Mouse (Mus musculus) spleen, adult 2 months (tissue): ENCODE data around the gene Slc47a1. TPM values are rescaled to one million over a fixed set of nuclear protein-coding genes. Genes with fewer than 3 reads are reported as not detected.
"Not testable (repeated sequence)": the region's sequence is repeated elsewhere in the genome, so short reads cannot be mapped to it uniquely, and the experiment has no call there.

Source experiments
- DNase-seq, 2 experiments: peaks; one replicate each; pipeline versions ENCODE4 v3.0.0 to v3.0.0-alpha.2; 2012 to 2021; ENCODE audit warnings: low spot score in 2 of 2, low read depth in 1 of 2
- H3K27ac ChIP-seq: fragments of 200-500 bp; 2 replicates; pipeline ENCODE4 v1.5.1; 2012; ENCODE audit warnings: low read length, inconsistent platforms; ENCODE audit not compliant: insufficient read depth
- H3K27me3 ChIP-seq: fragments of 200-500 bp; 2 replicates; pipeline ENCODE4 v1.6.1; 2012; ENCODE audit warnings: mild to moderate bottlenecking, moderate library complexity, low read length, inconsistent platforms; ENCODE audit not compliant: control insufficient read depth, insufficient read depth
- H3K36me3 ChIP-seq: fragments of 200-500 bp; 2 replicates; pipeline ENCODE4 v1.6.1; 2012; ENCODE audit warnings: mild to moderate bottlenecking, low read length, inconsistent platforms; ENCODE audit not compliant: control insufficient read depth, insufficient read depth
- H3K4me1 ChIP-seq: fragments of 200-500 bp; 2 replicates; pipeline ENCODE4 v1.6.1; 2011; ENCODE audit warnings: inconsistent platforms; ENCODE audit not compliant: control insufficient read depth, insufficient read depth, insufficient read length
- H3K4me3 ChIP-seq: fragments of 200-500 bp; 2 replicates; pipeline ENCODE4 v1.5.1; 2011; ENCODE audit warnings: mild to moderate bottlenecking, inconsistent platforms; ENCODE audit not compliant: insufficient read depth, insufficient read length; ENCODE audit errors: extremely low read depth
- CTCF ChIP-seq: fragments of 200-500 bp; IDR thresholded peaks from 2 replicates; pipeline ENCODE4 v1.5.1; 2011; ENCODE audit warnings: mild to moderate bottlenecking, inconsistent platforms; ENCODE audit not compliant: insufficient read depth, insufficient read length, insufficient replicate concordance; ENCODE audit errors: extremely low read depth
- POLR2A ChIP-seq: fragments of 200-500 bp; IDR thresholded peaks from 2 replicates; pipeline ENCODE4 v1.6.1; 2011; ENCODE audit warnings: low read depth, low read length, inconsistent platforms
- WGBS: fragments of 180-500 bp; shearing (Covaris S2); methylation state at CpG from one replicate; pipeline ENCODE4 v1.1.7; 2018; 5-methylcytosine and 5-hydroxymethylcytosine counted together
- polyA plus RNA-seq: library from polyadenylated mRNA; depleted of rRNA; stranded (reverse); fragments of >200 nt; gene quantifications from 2 replicates; pipeline ENCODE4 v1.2.3, GENCODE M21; 2012; rRNA removed

The Slc47a1 gene
- 0.09 TPM in 1 of 2 replicates, not detected in the other for polyA plus RNA-seq

DNA sequence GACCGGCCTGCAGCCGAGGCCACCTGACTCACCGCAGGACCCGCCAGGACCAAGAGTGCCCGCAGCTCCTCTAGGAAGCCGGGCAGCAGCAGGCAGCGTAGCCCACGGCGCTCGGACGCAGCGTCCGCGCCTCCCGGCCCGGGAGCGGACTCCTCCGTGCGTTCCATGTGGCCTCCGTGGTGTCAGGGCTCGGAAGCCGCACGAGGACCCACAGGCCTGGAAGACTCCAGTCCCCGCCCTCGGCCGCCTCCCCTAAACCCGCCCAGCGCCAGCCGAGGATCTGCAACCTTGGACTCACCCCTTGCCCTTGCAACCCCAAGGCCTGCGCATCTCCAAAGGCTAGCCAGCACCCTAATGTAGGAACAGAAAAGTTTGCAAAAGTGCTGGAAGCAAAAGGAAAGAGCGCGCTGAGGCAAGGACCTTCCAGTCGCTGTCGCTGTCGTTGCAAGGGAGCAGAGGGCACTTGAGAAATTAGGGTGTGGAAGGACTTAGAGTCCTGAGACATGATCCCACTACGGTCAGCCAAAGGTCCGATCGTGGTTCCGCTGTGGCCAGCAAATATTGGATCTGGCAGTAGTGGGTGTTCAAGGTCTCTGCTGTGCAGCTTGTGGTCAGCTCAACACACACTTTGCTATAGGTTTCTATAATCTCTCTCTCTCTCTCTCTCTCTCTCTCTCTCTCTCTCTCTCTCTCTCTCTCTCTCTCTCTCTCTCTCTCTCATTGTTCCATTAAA, at the start of gene Slc47a1:
Gene Slc47a1, minus strand, starts transcription at position 465 of the 733 bp plus-strand sequence.
- TF ChIP-seq CTCF (no peak), POLR2A (no peak)
- Histone ChIP-seq H3K4me3 (no peak within 1 kb of the TSS), H3K27me3 (no peaks in the 10 kb centered on the region), H3K36me3 (no peaks in the 10 kb centered on the region), H3K27ac (no peak within 1 kb of the TSS), H3K4me1 (no peaks in the 10 kb centered on the region)
- WGBS: 17% methylated on average over 39 of the region's 39 CpGs
- DNase-seq: no peak

DNA sequence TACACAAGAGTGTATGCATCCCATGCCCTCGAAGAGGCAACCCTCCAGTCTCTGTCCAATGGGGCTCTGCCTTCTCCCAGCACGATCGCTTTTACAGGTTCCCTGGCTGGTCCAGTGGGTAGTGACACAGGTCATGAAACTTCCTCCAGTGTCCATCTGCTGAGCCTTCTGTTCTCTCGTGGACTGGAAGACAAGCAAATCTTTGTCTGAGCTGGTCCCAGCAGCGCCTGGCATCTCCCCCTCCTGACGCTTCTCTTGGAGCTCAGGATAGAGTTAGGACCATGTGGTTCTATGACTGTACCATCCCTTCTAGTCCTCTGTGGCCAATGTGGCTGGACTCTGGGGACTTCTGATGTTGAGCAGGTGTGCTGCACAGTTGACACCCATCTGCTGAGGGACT, 41.1 kb upstream of the Slc47a1 start:
- Histone ChIP-seq H3K4me1 (no peaks in the 10 kb centered on the region), H3K4me3 (no peak overlapping the region), H3K27me3 (no peaks in the 10 kb centered on the region), H3K27ac (no peak overlapping the region), H3K36me3 (no peaks in the 10 kb centered on the region)
- 83% methylated on average over 6 of the region's 6 CpGs for WGBS
- no peak for TF ChIP-seq POLR2A
- TF ChIP-seq CTCF: no peak
- DNase-seq: no peak

DNA sequence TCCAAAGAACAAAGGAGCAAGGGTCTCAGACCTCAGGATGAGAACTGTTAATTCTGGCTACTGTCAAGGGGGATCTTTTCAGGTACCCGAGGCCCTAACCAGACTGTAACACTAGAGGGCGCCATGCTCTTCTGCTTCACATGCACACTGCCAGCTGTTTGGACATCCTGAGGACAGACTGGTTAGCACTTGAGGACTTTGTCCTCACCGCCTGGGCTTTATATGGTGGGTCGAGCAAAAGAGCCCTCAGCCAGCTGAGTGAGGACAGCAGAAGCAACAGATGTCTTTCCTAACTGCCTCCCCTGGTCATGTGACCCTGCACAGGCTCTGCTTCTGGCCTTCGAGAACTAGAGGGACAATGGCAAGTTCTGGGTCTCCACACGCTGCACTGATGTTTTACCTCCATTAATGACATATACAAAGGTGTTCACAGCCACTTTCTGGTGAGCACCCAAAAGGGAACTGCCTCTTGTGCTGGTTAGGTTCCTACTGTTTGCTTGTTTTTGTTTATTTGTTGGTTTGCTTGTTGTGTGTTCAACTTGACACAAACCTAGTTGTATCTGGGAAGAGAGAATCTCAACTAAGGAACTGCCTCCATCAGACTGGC, 39.9 kb upstream of the Slc47a1 start:
- 24% methylated on average over 6 of the region's 6 CpGs for WGBS
- Histone ChIP-seq H3K36me3 (no peaks in the 10 kb centered on the region), H3K4me1 (no peaks in the 10 kb centered on the region), H3K4me3 (no peak overlapping the region), H3K27me3 (no peaks in the 10 kb centered on the region), H3K27ac (no peak overlapping the region)
- DNase-seq: peak; percentile 27 to 60
- no peak for TF ChIP-seq POLR2A
- peak; percentile 83; the same call in 1 of the 2 replicates for TF ChIP-seq CTCF

- WGBS: 81% methylated on average over 17 of the region's 17 CpGs
- H3K4me3 ChIP-seq: not testable (repeated sequence)
Observed at GRCm38 (mm10) chr11:61416540-61416939, 38.4 kb upstream of the Slc47a1 start.

GRCm38 (mm10) chr11:61415444-61415843, 37.3 kb upstream of the Slc47a1 start:
- Histone ChIP-seq H3K27me3 (no peaks in the 10 kb centered on the region), H3K4me1 (no peaks in the 10 kb centered on the region), H3K36me3 (no peaks in the 10 kb centered on the region), H3K27ac (no peak overlapping the region), H3K4me3 (no peak overlapping the region)
- TF ChIP-seq CTCF: no peak
- no peak for TF ChIP-seq POLR2A
- DNase-seq: no peak
- 85% methylated on average over 1 of the region's 1 CpGs for WGBS

More at GRCm38 (mm10) chr11:61416540-61416939, 38.4 kb upstream of the Slc47a1 start:
- TF ChIP-seq CTCF: peak; percentile 16; the same call in 1 of the 2 replicates
- not testable (repeated sequence) for H3K27ac ChIP-seq, H3K4me1 ChIP-seq, H3K27me3 ChIP-seq, H3K36me3 ChIP-seq, DNase-seq

GRCm38 (mm10) chr11:61414560-61414959, 36.4 kb upstream of the Slc47a1 start:
- Histone ChIP-seq H3K4me3 (no peak overlapping the region), H3K36me3 (no peaks in the 10 kb centered on the region), H3K27ac (no peak overlapping the region), H3K27me3 (no peaks in the 10 kb centered on the region), H3K4me1 (no peaks in the 10 kb centered on the region)
- no peak for DNase-seq
- TF ChIP-seq POLR2A: no peak
- TF ChIP-seq CTCF: no peak
- WGBS: 88% methylated on average over 3 of the region's 3 CpGs

DNA sequence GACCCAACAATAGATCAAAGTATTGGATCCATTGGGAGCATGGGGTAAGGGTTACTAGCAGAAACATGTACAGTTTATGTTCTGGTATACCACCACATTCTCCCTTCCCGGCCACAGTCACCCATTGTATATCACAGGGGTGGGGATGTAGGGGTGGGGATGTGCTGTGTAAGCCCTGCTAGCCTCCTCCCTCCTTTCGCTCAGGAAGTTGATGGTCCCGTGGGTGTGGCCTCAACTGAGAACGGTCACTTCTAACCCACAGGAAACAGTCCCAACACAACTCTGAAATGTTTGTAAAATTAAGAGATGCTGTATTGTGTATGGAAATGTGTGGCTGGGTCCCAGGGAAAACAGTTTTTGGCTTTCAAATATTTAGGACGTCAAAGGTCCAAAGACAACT, 35.3 kb upstream of the Slc47a1 start:
- H3K27me3 ChIP-seq: no peaks in the 10 kb centered on the region
- no peak overlapping the region for H3K27ac ChIP-seq
- 38% methylated on average over 5 of the region's 5 CpGs for WGBS
- H3K4me1 ChIP-seq: no peaks in the 10 kb centered on the region
- no peak overlapping the region for H3K4me3 ChIP-seq
- H3K36me3 ChIP-seq: no peaks in the 10 kb centered on the region
- TF ChIP-seq CTCF (no peak), POLR2A (no peak)
- DNase-seq: no peak
